Mouse (Mus musculus): ENCODE measurements around the gene Tmem150a. TPM values are rescaled to one million over a fixed set of nuclear protein-coding genes. Genes with fewer than 3 reads are reported as not detected.
A peak's percentile ranks its signal among the peaks of the same experiment; 100 is the strongest.

Tmem150a gene
- polyA plus RNA-seq, 1 experiment from 2014 or later, result 11.7 TPM

- Histone ChIP-seq H3K4me3 (ENCODE audit: low read depth, low read length) (peak overlapping the region; percentile 52), H3K36me3 (ENCODE audit: control insufficient read depth, insufficient read depth, low read length) (peaks cover 8% of the 10 kb centered on the region), H3K4me1 (replicated peaks; ENCODE audit: control insufficient read depth, insufficient read depth, low read length) (peaks cover 14% of the 10 kb centered on the region), H3K4me2 (ENCODE audit: low read length) (peak overlapping the region; percentile 63), H3K27me3 (replicated peaks; ENCODE audit: control insufficient read depth, insufficient read depth, low read length) (no peaks in the 10 kb centered on the region), H3K9ac (ENCODE audit: low read length) (peak overlapping the region; percentile 64), H3K27ac (ENCODE audit: low read depth) (peak overlapping the region; percentile 90), H3K9me3 (ENCODE audit: control insufficient read depth, low read length) (no peaks in the 10 kb centered on the region)
- WGBS, result 8% methylated on average over 11 of the region's 12 CpGs
- DNase-seq (ENCODE audit: low spot score) (peak; percentile 63), ATAC-seq (replicated peaks; ENCODE audit: low FRiP score, low TSS enrichment, low read depth) (peak; percentile 48)
Measured at GRCm38 (mm10) chr6:72390795-72391521, 35.7 kb downstream of the Tmem150a start.

GRCm38 (mm10) chr6:72392341-72392740 is 37.1 kb downstream of the Tmem150a start:
- Histone ChIP-seq H3K4me1 (replicated peaks; ENCODE audit: control insufficient read depth, insufficient read depth, low read length) (peaks cover 14% of the 10 kb centered on the region), H3K36me3 (ENCODE audit: control insufficient read depth, insufficient read depth, low read length) (no peaks in the 10 kb centered on the region), H3K27me3 (replicated peaks; ENCODE audit: control insufficient read depth, insufficient read depth, low read length) (no peaks in the 10 kb centered on the region), H3K4me3 (ENCODE audit: low read depth, low read length) (no peak overlapping the region), H3K4me2 (ENCODE audit: low read length) (no peak overlapping the region), H3K9ac (ENCODE audit: low read length) (no peak overlapping the region), H3K27ac (ENCODE audit: low read depth) (no peak overlapping the region), H3K9me3 (ENCODE audit: control insufficient read depth, low read length) (no peaks in the 10 kb centered on the region)
- WGBS, result 92% methylated on average over 5 of the region's 5 CpGs
- DNase-seq (ENCODE audit: low spot score) (no peak), ATAC-seq (replicated peaks; ENCODE audit: low FRiP score, low TSS enrichment, low read depth) (no peak)

GRCm38 (mm10) chr6:72396837-72397251 is 41.6 kb downstream of the Tmem150a start:
- Histone ChIP-seq H3K27ac (ENCODE audit: low read depth) (no peak overlapping the region), H3K4me1 (replicated peaks; ENCODE audit: control insufficient read depth, insufficient read depth, low read length) (no peaks in the 10 kb centered on the region; the same call in 1 of the 2 replicates), H3K4me2 (ENCODE audit: low read length) (no peak overlapping the region), H3K27me3 (replicated peaks; ENCODE audit: control insufficient read depth, insufficient read depth, low read length) (no peaks in the 10 kb centered on the region), H3K36me3 (ENCODE audit: control insufficient read depth, insufficient read depth, low read length) (no peaks in the 10 kb centered on the region), H3K9me3 (ENCODE audit: control insufficient read depth, low read length) (no peaks in the 10 kb centered on the region), H3K4me3 (ENCODE audit: low read depth, low read length) (no peak overlapping the region), H3K9ac (ENCODE audit: low read length) (no peak overlapping the region)
- DNase-seq (ENCODE audit: low spot score) (no peak), ATAC-seq (replicated peaks; ENCODE audit: low FRiP score, low TSS enrichment, low read depth) (no peak)
- 69% methylated on average over 10 of the region's 10 CpGs for WGBS

GRCm38 (mm10) chr6:72399967-72400366 is 44.7 kb downstream of the Tmem150a start:
- no peaks in the 10 kb centered on the region for H3K36me3 ChIP-seq (ENCODE audit: control insufficient read depth, insufficient read depth, low read length)
- WGBS, result 54% methylated on average over 2 of the region's 2 CpGs
- no peaks in the 10 kb centered on the region for H3K9me3 ChIP-seq (ENCODE audit: control insufficient read depth, low read length)
- H3K4me3 ChIP-seq (ENCODE audit: low read depth, low read length), result no peak overlapping the region
- no peak for ATAC-seq (replicated peaks; ENCODE audit: low FRiP score, low TSS enrichment, low read depth)
- H3K4me1 ChIP-seq (replicated peaks; ENCODE audit: control insufficient read depth, insufficient read depth, low read length), result no peaks in the 10 kb centered on the region
- H3K9ac ChIP-seq (ENCODE audit: low read length), result no peak overlapping the region
- no peak overlapping the region for H3K27ac ChIP-seq (ENCODE audit: low read depth)
- H3K4me2 ChIP-seq (ENCODE audit: low read length), result no peak overlapping the region
- H3K27me3 ChIP-seq (replicated peaks; ENCODE audit: control insufficient read depth, insufficient read depth, low read length), result no peaks in the 10 kb centered on the region
- DNase-seq (ENCODE audit: low spot score), result no peak

- no peak overlapping the region for H3K4me3 ChIP-seq (ENCODE audit: low read depth, low read length)
- H3K4me1 ChIP-seq (replicated peaks; ENCODE audit: control insufficient read depth, insufficient read depth, low read length), result no peaks in the 10 kb centered on the region
- no peak overlapping the region for H3K27ac ChIP-seq (ENCODE audit: low read depth)
- 17% methylated on average over 7 of the region's 7 CpGs for WGBS
- H3K27me3 ChIP-seq (replicated peaks; ENCODE audit: control insufficient read depth, insufficient read depth, low read length), result no peaks in the 10 kb centered on the region
- DNase-seq (ENCODE audit: low spot score), result peak; percentile 79
- no peaks in the 10 kb centered on the region for H3K9me3 ChIP-seq (ENCODE audit: control insufficient read depth, low read length)
- no peaks in the 10 kb centered on the region for H3K36me3 ChIP-seq (ENCODE audit: control insufficient read depth, insufficient read depth, low read length)
- ATAC-seq (replicated peaks; ENCODE audit: low FRiP score, low TSS enrichment, low read depth), result no peak
- no peak overlapping the region for H3K9ac ChIP-seq (ENCODE audit: low read length)
- no peak overlapping the region for H3K4me2 ChIP-seq (ENCODE audit: low read length)
Measured at GRCm38 (mm10) chr6:72401875-72402274, 46.6 kb downstream of the Tmem150a start.

- Histone ChIP-seq H3K4me3 (ENCODE audit: low read depth, low read length) (no peak overlapping the region), H3K36me3 (ENCODE audit: control insufficient read depth, insufficient read depth, low read length) (no peaks in the 10 kb centered on the region), H3K4me1 (replicated peaks; ENCODE audit: control insufficient read depth, insufficient read depth, low read length) (no peaks in the 10 kb centered on the region), H3K27me3 (replicated peaks; ENCODE audit: control insufficient read depth, insufficient read depth, low read length) (no peaks in the 10 kb centered on the region), H3K4me2 (ENCODE audit: low read length) (no peak overlapping the region), H3K9me3 (ENCODE audit: control insufficient read depth, low read length) (no peaks in the 10 kb centered on the region), H3K9ac (ENCODE audit: low read length) (no peak overlapping the region), H3K27ac (ENCODE audit: low read depth) (no peak overlapping the region)
- DNase-seq (ENCODE audit: low spot score), result no peak
- ATAC-seq (replicated peaks; ENCODE audit: low FRiP score, low TSS enrichment, low read depth), result no peak
- 85% methylated on average over 7 of the region's 7 CpGs for WGBS
Measured at GRCm38 (mm10) chr6:72405356-72405755, 50.1 kb downstream of the Tmem150a start.

GRCm38 (mm10) chr6:72407119-72407518 is 51.9 kb downstream of the Tmem150a start:
- no peak overlapping the region for H3K9ac ChIP-seq (ENCODE audit: low read length)
- H3K27me3 ChIP-seq (replicated peaks; ENCODE audit: control insufficient read depth, insufficient read depth, low read length), result no peaks in the 10 kb centered on the region
- H3K4me3 ChIP-seq (ENCODE audit: low read depth, low read length), result no peak overlapping the region
- DNase-seq (ENCODE audit: low spot score), result peak; percentile 99
- H3K27ac ChIP-seq (ENCODE audit: low read depth), result no peak overlapping the region
- no peaks in the 10 kb centered on the region for H3K9me3 ChIP-seq (ENCODE audit: control insufficient read depth, low read length)
- H3K4me1 ChIP-seq (replicated peaks; ENCODE audit: control insufficient read depth, insufficient read depth, low read length), result no peaks in the 10 kb centered on the region
- no peak overlapping the region for H3K4me2 ChIP-seq (ENCODE audit: low read length)
- WGBS, result 8% methylated on average over 5 of the region's 5 CpGs
- peak; percentile 56 for ATAC-seq (replicated peaks; ENCODE audit: low FRiP score, low TSS enrichment, low read depth)
- no peaks in the 10 kb centered on the region for H3K36me3 ChIP-seq (ENCODE audit: control insufficient read depth, insufficient read depth, low read length)

All from intestine, embryonic 14.5 days (tissue).